Mouse (Mus musculus): ENCODE results near the gene Eya4. TPM values are rescaled to one million over a fixed set of nuclear protein-coding genes. Genes with fewer than 3 reads are reported as not detected.

Eya4 gene
- polyA plus RNA-seq, 1 experiment from 2014 or later, result 8.3 TPM

GRCm38 (mm10) chr10:23126529-23126928 lies 224.1 kb downstream of the Eya4 start:
- Histone ChIP-seq H3K36me3 (no peaks in the 10 kb centered on the region), H3K9me3 (replicated peaks) (no peaks in the 10 kb centered on the region), H3K4me1 (no peaks in the 10 kb centered on the region), H3K4me3 (no peak overlapping the region), H3K9ac (no peak overlapping the region), H3K27me3 (no peaks in the 10 kb centered on the region), H3K4me2 (replicated peaks) (no peak overlapping the region), H3K27ac (no peak overlapping the region)
- no peak for ATAC-seq (ENCODE audit: low FRiP score)
- 42% methylated on average over 5 of the region's 5 CpGs for WGBS

GRCm38 (mm10) chr10:23120437-23120836 lies 230.1 kb downstream of the Eya4 start:
- Histone ChIP-seq H3K27me3 (no peaks in the 10 kb centered on the region), H3K9ac (no peak overlapping the region), H3K4me2 (replicated peaks) (no peak overlapping the region), H3K9me3 (replicated peaks) (no peaks in the 10 kb centered on the region), H3K4me1 (no peaks in the 10 kb centered on the region), H3K36me3 (no peaks in the 10 kb centered on the region), H3K4me3 (no peak overlapping the region), H3K27ac (no peak overlapping the region)
- 70% methylated on average over 2 of the region's 2 CpGs for WGBS
- ATAC-seq (ENCODE audit: low FRiP score), result no peak

- Histone ChIP-seq H3K36me3 (no peaks in the 10 kb centered on the region), H3K9me3 (replicated peaks) (no peaks in the 10 kb centered on the region), H3K4me1 (no peaks in the 10 kb centered on the region), H3K27ac (no peak overlapping the region), H3K9ac (no peak overlapping the region), H3K4me2 (replicated peaks) (no peak overlapping the region), H3K27me3 (no peaks in the 10 kb centered on the region), H3K4me3 (no peak overlapping the region)
- WGBS, result 44% methylated on average over 10 of the region's 10 CpGs
- ATAC-seq (ENCODE audit: low FRiP score), result peak; percentile 80
Observed at GRCm38 (mm10) chr10:23116786-23117410, 233.7 kb downstream of the Eya4 start.

DNA sequence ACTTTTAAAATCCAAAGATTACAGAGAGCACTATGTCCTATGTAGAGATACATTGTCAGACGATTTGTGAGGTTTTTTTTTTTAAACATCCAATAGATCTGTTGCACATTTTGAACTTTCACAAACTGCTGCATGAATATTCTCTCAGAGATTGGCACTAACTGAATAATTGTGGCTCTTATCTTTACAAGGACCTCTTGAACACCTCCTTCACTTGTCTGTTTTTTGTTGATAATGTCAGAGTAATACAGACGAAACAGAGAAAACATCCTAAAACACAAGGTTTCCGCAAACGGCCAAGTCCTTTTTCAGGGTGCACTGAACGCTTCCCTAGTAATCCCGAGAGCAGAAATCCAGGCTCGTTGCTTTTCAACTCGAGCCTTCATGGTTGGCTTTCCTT lies 234.5 kb downstream of the Eya4 start:
- H3K4me1 ChIP-seq, result no peaks in the 10 kb centered on the region
- no peaks in the 10 kb centered on the region for H3K9me3 ChIP-seq (replicated peaks)
- 85% methylated on average over 8 of the region's 8 CpGs for WGBS
- H3K4me3 ChIP-seq, result no peak overlapping the region
- H3K9ac ChIP-seq, result no peak overlapping the region
- H3K36me3 ChIP-seq, result no peaks in the 10 kb centered on the region
- ATAC-seq (ENCODE audit: low FRiP score), result no peak
- no peak overlapping the region for H3K4me2 ChIP-seq (replicated peaks)
- H3K27ac ChIP-seq, result no peak overlapping the region
- H3K27me3 ChIP-seq, result no peaks in the 10 kb centered on the region

DNA sequence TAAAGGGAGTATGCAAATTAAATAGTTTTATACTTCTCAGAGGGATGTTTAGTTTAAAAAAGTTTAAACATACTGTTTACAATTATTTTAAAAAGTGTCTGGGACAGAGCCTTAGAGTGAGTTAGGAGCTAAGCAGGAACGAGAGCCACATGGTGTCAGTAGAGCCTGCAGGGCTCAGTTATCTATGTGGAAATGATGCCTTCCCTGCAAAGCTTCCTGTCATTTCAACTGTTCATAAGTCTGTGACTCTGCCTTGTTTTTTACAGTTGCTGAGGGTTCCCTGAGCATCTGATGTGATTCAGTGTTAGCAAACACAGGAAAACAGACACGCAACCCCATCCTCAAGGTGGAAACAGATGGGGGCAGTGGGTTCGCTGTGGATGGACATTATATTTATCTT lies 235.3 kb downstream of the Eya4 start:
- Histone ChIP-seq H3K4me1 (no peaks in the 10 kb centered on the region), H3K4me3 (no peak overlapping the region), H3K27me3 (no peaks in the 10 kb centered on the region), H3K27ac (no peak overlapping the region), H3K9me3 (replicated peaks) (no peaks in the 10 kb centered on the region), H3K36me3 (no peaks in the 10 kb centered on the region), H3K9ac (no peak overlapping the region), H3K4me2 (replicated peaks) (no peak overlapping the region)
- ATAC-seq (ENCODE audit: low FRiP score), result no peak
- WGBS, result 87% methylated on average over 3 of the region's 3 CpGs

DNA sequence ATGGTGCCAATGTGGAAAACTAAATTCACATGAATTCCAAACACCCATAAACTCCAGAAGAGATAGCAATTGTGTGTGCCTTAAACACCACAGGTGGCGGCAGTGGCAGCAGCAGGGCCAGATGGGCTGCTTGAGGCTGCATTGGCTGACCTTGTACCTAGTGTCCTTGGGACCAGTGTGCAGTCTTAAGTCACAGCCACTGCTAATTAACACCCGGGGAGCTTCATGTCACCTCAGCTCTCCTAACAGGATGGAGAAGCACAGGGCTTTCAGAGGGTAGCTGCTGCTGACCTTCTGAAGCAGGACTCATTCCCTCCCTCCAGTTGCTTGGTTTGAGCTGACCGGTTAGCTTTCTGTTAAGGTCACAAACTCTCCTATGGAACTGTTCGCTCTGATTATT lies 242.5 kb downstream of the Eya4 start:
- no peak overlapping the region for H3K4me3 ChIP-seq
- no peak for ATAC-seq (ENCODE audit: low FRiP score)
- 83% methylated on average over 4 of the region's 4 CpGs for WGBS
- H3K4me1 ChIP-seq, result no peaks in the 10 kb centered on the region
- no peak overlapping the region for H3K9ac ChIP-seq
- no peak overlapping the region for H3K4me2 ChIP-seq (replicated peaks)
- no peaks in the 10 kb centered on the region for H3K27me3 ChIP-seq
- H3K27ac ChIP-seq, result no peak overlapping the region
- no peaks in the 10 kb centered on the region for H3K36me3 ChIP-seq
- no peaks in the 10 kb centered on the region for H3K9me3 ChIP-seq (replicated peaks)

DNA sequence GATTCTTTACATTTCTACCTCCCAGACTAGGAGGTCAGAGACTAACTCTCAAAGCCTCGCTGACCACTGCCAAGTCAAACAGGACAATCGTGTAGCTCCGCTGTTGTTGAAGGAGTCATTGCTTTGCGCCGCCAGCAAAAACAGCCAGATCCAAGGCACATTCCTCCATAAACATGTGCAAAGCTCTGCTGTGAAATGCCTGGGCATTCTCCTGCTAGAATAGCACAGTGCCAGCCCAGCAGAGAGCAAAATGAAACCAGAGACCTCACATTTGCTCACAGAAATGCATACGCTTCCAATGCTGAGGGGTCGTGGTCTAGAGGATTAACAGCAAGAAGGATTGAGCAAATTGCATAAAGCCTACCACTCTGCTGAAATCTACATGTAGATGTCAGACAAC lies 258.1 kb downstream of the Eya4 start:
- Histone ChIP-seq H3K36me3 (no peaks in the 10 kb centered on the region), H3K4me3 (no peak overlapping the region), H3K9me3 (replicated peaks) (no peaks in the 10 kb centered on the region), H3K9ac (no peak overlapping the region), H3K4me1 (no peaks in the 10 kb centered on the region), H3K27me3 (no peaks in the 10 kb centered on the region), H3K4me2 (replicated peaks) (no peak overlapping the region), H3K27ac (no peak overlapping the region)
- WGBS, result 78% methylated on average over 7 of the region's 7 CpGs
- ATAC-seq (ENCODE audit: low FRiP score), result no peak

DNA sequence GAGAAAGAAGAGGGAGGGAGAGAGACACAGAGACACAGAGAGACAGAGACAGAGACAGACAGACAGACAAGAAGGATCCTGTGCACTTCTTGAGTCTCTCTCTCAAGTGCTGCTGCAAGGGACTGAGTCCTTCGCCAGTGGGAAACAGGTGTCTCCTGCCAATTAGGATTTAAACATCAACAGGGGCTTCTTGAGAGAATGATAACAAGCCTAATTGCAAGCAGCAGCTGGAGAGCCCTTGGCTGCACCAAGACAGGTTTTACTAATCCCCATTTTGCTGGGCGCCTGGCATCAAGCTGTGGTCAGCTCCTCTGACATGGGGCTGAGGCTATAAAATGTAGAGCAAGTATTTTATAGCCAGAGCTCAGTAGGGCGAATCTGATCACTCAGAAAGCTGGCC lies 259.0 kb downstream of the Eya4 start:
- ATAC-seq (ENCODE audit: low FRiP score), result no peak
- no peaks in the 10 kb centered on the region for H3K36me3 ChIP-seq
- no peak overlapping the region for H3K4me3 ChIP-seq
- H3K4me1 ChIP-seq, result no peaks in the 10 kb centered on the region
- no peak overlapping the region for H3K4me2 ChIP-seq (replicated peaks)
- H3K9me3 ChIP-seq (replicated peaks), result no peaks in the 10 kb centered on the region
- H3K27ac ChIP-seq, result no peak overlapping the region
- H3K9ac ChIP-seq, result no peak overlapping the region
- H3K27me3 ChIP-seq, result no peaks in the 10 kb centered on the region
- 72% methylated on average over 3 of the region's 3 CpGs for WGBS

DNA sequence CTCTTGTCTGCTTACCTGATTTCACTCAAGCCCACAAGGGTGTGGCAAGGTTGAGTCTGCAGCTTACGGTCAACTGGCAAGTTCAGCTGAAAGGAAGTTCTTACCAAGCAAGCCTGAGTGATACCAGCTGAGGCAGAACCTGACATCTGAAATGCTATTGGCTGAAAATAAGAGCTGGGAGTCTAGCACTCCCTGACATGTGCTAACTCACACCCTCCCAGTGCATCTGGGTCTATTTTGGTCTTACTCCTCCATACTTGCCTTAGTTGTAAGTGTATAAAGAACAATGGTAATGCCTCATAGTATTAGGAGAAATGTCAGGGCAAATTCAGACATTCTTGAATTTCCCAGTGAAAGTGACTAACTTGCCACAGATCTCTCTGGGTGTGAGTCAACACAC lies 260.3 kb downstream of the Eya4 start:
- no peak overlapping the region for H3K4me2 ChIP-seq (replicated peaks)
- no peak overlapping the region for H3K27ac ChIP-seq
- no peaks in the 10 kb centered on the region for H3K36me3 ChIP-seq
- WGBS, result 94% methylated on average over 1 of the region's 1 CpGs
- H3K9ac ChIP-seq, result no peak overlapping the region
- no peaks in the 10 kb centered on the region for H3K27me3 ChIP-seq
- no peaks in the 10 kb centered on the region for H3K4me1 ChIP-seq
- no peak for ATAC-seq (ENCODE audit: low FRiP score)
- H3K4me3 ChIP-seq, result no peak overlapping the region
- H3K9me3 ChIP-seq (replicated peaks), result no peaks in the 10 kb centered on the region

DNA sequence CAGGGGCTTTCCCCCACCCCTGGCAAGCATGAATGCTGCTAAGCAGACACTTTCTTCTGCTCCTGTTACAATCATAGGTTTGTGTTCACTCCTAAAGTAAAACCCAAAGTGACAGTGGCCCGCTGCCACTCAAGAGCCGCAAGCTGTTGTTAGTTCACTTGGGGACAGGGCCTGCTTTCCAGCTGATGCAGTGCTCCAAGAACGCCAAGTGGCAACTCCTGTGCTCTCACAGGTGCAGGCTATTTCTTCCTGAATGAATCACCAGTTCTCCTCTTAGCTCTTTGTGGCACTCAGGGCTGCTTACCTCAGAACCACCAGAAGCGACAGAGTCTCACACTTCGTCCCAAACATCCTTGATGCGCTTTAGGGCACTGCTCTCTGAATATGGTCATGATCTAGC lies 261.3 kb downstream of the Eya4 start:
- Histone ChIP-seq H3K4me1 (no peaks in the 10 kb centered on the region), H3K9ac (no peak overlapping the region), H3K4me2 (replicated peaks) (no peak overlapping the region), H3K9me3 (replicated peaks) (no peaks in the 10 kb centered on the region), H3K36me3 (no peaks in the 10 kb centered on the region), H3K4me3 (no peak overlapping the region), H3K27ac (no peak overlapping the region), H3K27me3 (no peaks in the 10 kb centered on the region)
- ATAC-seq (ENCODE audit: low FRiP score), result no peak
- 85% methylated on average over 6 of the region's 6 CpGs for WGBS

- H3K27ac ChIP-seq, result no peak overlapping the region
- H3K4me3 ChIP-seq, result no peak overlapping the region
- H3K9ac ChIP-seq, result no peak overlapping the region
- 56% methylated on average over 3 of the region's 3 CpGs for WGBS
- no peak for ATAC-seq (ENCODE audit: low FRiP score)
- H3K4me1 ChIP-seq, result no peaks in the 10 kb centered on the region
- no peaks in the 10 kb centered on the region for H3K27me3 ChIP-seq
- H3K9me3 ChIP-seq (replicated peaks), result no peaks in the 10 kb centered on the region
- no peak overlapping the region for H3K4me2 ChIP-seq (replicated peaks)
- no peaks in the 10 kb centered on the region for H3K36me3 ChIP-seq
Observed at GRCm38 (mm10) chr10:23088764-23089163, 261.8 kb downstream of the Eya4 start.

DNA sequence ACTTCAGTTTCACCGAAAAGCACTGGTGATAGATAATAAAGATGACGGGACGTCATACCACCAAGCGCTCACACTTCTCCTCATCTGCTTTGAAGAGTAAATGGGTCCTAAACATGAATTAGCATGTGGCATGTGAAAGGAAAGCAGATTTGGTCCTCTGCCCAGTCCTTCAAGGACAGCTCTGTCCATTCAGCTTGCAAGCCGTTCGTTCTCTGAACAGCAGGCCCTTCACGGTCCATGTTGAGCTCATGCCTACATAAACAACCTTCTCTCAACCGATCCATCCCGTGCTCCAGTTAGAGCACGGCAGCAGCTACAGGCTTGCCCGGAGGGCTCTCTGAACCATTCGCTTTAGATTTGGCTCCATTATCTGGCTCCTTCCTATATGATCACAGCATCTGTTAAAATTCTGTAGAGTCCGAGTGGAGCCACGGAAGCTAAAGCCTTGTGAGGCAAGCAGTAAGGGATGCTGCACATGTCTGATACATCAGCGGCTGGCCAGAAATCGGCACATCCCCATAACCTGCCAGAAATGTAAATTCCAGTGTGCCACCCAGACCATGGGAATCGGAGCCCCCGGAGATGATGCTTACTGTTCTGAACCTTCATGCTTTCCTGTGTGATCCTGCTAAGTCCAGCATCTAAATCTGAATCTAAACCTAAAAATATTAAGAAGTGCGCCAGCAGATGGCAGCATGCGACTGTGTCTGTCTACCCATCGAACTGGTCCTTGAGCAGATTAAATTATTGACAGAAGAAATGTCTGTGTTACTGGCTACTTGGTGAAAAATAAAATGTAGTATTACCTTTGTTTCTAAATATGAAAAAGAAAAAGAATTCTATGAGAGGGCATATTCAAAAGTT lies 264.0 kb downstream of the Eya4 start:
- no peaks in the 10 kb centered on the region for H3K9me3 ChIP-seq (replicated peaks)
- H3K27ac ChIP-seq, result no peak overlapping the region
- no peak overlapping the region for H3K4me2 ChIP-seq (replicated peaks)
- H3K27me3 ChIP-seq, result no peaks in the 10 kb centered on the region
- no peaks in the 10 kb centered on the region for H3K4me1 ChIP-seq
- no peak for ATAC-seq (ENCODE audit: low FRiP score)
- 69% methylated on average over 21 of the region's 21 CpGs for WGBS
- no peak overlapping the region for H3K4me3 ChIP-seq
- no peaks in the 10 kb centered on the region for H3K36me3 ChIP-seq
- H3K9ac ChIP-seq, result no peak overlapping the region

- no peak overlapping the region for H3K9ac ChIP-seq
- no peak overlapping the region for H3K4me2 ChIP-seq (replicated peaks)
- H3K27me3 ChIP-seq, result no peaks in the 10 kb centered on the region
- no peak for ATAC-seq (ENCODE audit: low FRiP score)
- no peak overlapping the region for H3K27ac ChIP-seq
- 26% methylated on average over 4 of the region's 4 CpGs for WGBS
- H3K9me3 ChIP-seq (replicated peaks), result no peaks in the 10 kb centered on the region
- H3K36me3 ChIP-seq, result no peaks in the 10 kb centered on the region
- H3K4me3 ChIP-seq, result no peak overlapping the region
- no peaks in the 10 kb centered on the region for H3K4me1 ChIP-seq
Observed at GRCm38 (mm10) chr10:23081548-23081828, 269.1 kb downstream of the Eya4 start.

Data from hindbrain, embryonic 12.5 days (tissue).